Mouse (Mus musculus): ENCODE measurements around the gene Sardh. TPM values are rescaled to one million over a fixed set of nuclear protein-coding genes. Genes with fewer than 3 reads are reported as not detected.

Sardh gene
- total RNA-seq, 2 experiments from 2014 or later: 9.8 to 11.0 TPM

- DNase-seq (ENCODE audit: extremely low spot score in 1 of 2, low spot score in 1 of 2): no peak
Observed at GRCm38 (mm10) chr2:27228809-27229480, 19.2 kb downstream of the Sardh start.

DNA sequence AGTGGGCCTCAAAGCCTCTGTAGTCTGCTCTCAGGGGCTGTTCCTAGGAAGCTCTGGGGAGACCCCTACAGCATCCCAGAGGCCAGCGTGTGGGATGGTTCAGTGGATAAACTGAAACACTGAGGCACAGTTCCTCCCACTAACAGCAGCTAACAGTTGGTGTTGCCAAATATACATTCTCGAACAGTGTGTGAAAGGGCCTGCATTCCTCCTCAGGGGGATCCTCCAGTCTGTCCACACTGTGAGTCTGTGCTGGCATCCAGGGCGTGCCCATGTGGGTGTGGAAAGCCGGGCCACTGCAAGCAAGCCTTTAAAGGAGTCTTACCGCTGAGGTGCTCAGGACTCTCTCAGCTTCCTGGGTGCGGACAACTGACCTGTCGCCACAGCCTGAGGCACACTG lies 21.6 kb downstream of the Sardh start:
- DNase-seq (ENCODE audit: extremely low spot score in 1 of 2, low spot score in 1 of 2): no peak

DNA sequence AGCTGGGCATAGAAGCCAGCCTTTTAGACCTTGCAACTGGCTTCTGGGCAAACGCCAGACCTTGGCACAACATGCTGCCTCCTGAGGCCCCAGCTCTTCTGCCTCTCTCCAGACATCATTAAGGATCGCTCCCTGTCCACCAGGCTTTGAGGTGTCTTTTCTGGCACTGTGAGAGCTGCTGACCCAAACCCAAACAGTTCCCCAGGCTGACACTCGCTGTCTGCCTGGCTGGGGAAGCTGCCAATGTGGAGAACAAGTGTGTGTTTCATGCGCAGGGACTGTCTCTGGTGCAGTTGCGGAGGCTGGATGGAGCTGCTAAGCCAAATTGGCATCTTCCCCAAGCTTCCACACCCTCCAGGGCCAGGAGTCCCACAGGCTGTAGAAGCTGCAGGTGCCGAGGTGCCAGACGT lies 25.1 kb downstream of the Sardh start:
- DNase-seq (ENCODE audit: extremely low spot score in 1 of 2, low spot score in 1 of 2): peak in 1 of 2 experiments; percentile 44

DNA sequence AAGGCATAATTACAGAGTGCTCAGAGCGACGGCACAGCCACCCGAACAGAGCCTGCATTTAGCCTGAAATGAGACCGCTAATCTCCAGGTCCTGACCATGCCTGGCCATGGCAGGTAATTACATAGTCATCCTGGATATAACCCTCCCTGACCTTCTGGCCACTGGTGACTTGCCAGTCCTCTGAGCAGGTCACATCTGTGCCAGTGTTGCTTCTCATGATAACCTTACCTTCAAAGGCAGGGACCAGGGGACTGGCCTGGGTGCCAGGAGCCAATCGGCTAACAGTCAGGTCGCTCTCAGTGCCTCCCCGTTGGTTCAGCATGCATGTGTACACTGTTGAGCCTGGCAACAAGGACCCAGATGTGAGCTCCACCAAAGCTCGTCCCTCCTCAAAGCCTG lies 29.6 kb downstream of the Sardh start:
- no peak for DNase-seq (ENCODE audit: extremely low spot score in 1 of 2, low spot score in 1 of 2)

DNA sequence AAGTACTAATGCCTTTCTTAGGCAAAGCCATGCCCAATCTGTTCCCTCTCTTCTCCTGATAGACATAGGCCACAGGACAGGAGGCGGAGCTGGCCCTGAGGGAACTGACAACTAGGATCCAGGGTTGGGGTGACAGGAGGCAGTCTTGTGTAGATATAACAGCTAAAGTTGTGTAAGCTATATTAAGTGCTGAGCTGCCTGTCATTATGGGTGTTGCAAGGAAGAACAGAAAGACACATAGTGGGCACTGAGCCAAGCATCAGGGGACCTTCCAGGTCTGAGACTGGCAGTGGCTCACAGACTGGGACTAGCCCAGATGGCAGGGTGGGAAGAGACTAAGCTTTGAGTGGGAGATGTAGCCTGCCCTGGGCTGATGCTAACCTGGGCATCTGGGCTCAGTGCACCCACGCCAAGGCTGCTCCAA lies 30.0 kb downstream of the Sardh start:
- no peak for DNase-seq (ENCODE audit: extremely low spot score in 1 of 2, low spot score in 1 of 2)

- no peak for DNase-seq (ENCODE audit: extremely low spot score in 1 of 2, low spot score in 1 of 2)
Observed at GRCm38 (mm10) chr2:27215537-27215936, 32.6 kb downstream of the Sardh start.

DNA sequence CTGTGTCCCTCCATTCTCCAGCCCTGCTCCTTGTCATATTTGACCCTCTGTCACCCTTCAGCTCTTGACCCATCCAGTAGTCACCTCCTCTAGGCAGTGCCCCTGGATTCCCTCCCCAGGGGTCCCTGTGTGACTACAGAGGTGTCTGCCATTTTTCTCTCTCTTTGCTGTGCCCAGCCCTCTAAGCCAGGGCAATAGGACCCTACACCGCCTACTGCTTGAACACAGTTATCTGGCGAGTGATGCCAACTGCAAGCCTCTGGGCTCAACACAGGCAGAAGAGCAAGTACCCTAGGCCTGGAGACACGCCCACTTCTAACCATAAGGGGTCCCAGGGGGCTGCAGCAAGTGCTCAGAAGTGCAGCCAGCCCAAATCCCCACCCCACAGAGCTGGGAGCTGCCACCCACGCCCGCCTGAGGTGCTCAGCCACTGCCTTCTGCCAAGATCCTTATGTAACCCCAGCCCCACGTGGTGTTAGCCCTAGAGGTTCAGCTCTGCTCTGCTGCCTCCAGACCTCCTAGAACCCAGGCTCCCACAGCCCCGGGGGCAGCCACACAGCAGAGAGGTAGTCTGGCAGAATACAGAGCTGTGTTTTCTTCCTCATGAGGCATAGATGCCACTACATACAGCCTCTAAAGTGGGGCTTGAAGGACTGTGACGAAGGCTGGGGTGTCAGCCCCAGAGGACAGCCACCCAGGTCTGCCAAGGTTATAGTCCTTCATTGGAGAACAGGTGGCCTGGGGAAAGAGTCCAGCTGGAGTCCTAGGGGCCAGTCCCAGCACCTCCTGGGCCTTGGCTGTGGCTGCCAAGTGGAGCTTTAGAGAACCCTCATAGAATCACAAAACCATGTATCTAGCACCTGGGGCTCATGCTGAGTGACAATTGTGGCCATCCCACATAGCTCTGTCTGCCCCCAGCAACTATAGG lies 35.9 kb downstream of the Sardh start:
- no peak for DNase-seq (ENCODE audit: extremely low spot score in 1 of 2, low spot score in 1 of 2)

GRCm38 (mm10) chr2:27210676-27211210 lies 37.4 kb downstream of the Sardh start:
- no peak for DNase-seq (ENCODE audit: extremely low spot score in 1 of 2, low spot score in 1 of 2)

- peak in 1 of 2 experiments; percentile 54 for DNase-seq (ENCODE audit: extremely low spot score in 1 of 2, low spot score in 1 of 2)
Observed at GRCm38 (mm10) chr2:27210255-27210654, 37.9 kb downstream of the Sardh start.

- no peak for DNase-seq (ENCODE audit: extremely low spot score in 1 of 2, low spot score in 1 of 2)
Observed at GRCm38 (mm10) chr2:27209816-27210215, 38.3 kb downstream of the Sardh start.

- no peak for DNase-seq (ENCODE audit: extremely low spot score in 1 of 2, low spot score in 1 of 2)
Observed at GRCm38 (mm10) chr2:27209370-27209769, 38.8 kb downstream of the Sardh start.

GRCm38 (mm10) chr2:27207126-27207525 lies 41.0 kb downstream of the Sardh start:
- DNase-seq (ENCODE audit: extremely low spot score in 1 of 2, low spot score in 1 of 2): no peak

DNA sequence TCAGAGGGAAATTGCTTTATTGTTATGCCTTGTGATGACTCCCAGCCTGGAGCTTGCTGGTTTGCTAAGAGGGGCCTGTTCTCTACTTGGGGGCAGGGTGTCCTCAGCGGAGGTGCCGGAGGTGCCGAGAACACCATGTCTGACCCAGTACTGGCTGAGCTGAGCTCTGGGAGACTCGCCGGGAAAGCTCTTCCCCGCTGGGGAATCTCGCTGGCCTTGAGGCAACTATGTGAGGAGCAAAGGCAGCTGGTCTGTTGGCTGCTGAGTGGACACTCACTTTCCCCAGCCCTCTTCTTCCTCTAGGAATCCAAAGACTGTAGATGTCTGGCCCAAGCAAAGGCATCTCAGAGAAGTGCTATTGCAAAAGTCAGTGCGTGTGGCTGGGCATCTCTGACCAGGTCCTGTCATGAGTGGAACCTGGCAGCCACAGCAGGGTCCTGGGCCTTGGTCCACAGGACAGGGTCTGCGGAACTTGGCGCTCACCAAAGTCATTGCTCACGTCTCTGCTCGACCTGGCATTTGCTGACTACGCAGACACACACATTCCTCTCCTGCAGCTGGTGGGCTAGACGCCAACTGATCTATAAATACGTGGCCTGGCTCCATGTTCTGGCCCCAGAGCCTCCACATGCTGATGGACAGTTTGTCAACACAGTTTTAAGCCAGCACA lies 41.9 kb downstream of the Sardh start:
- no peak for DNase-seq (ENCODE audit: extremely low spot score in 1 of 2, low spot score in 1 of 2)

GRCm38 (mm10) chr2:27205666-27206065 lies 42.5 kb downstream of the Sardh start:
- no peak for DNase-seq (ENCODE audit: extremely low spot score in 1 of 2, low spot score in 1 of 2)

- DNase-seq (ENCODE audit: extremely low spot score in 1 of 2, low spot score in 1 of 2): no peak
Observed at GRCm38 (mm10) chr2:27200586-27200985, 47.6 kb downstream of the Sardh start.

- DNase-seq (ENCODE audit: extremely low spot score in 1 of 2, low spot score in 1 of 2): no peak
Observed at GRCm38 (mm10) chr2:27198551-27199246, 49.4 kb downstream of the Sardh start.

DNA sequence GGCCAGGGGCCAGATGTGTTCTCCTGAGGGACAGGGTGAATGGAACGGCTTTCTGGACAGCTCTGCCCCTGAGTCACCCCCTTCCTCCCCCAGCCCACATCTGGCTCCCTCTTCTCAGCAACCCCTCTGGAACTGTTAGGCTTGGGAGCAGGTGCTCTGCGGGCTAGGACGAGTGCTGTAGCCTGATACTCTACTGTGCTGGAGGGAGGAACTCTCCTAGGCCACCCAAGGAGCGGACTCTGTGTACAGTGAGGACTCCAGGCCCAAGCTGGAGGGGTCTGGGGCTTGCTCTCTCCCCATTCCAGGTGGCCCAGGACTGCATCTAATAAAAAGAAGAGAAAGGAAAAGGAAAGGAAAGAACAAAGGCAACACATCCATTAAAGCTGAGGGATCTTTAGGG lies 58.1 kb downstream of the Sardh start:
- DNase-seq (ENCODE audit: extremely low spot score in 1 of 2, low spot score in 1 of 2): no peak

DNA sequence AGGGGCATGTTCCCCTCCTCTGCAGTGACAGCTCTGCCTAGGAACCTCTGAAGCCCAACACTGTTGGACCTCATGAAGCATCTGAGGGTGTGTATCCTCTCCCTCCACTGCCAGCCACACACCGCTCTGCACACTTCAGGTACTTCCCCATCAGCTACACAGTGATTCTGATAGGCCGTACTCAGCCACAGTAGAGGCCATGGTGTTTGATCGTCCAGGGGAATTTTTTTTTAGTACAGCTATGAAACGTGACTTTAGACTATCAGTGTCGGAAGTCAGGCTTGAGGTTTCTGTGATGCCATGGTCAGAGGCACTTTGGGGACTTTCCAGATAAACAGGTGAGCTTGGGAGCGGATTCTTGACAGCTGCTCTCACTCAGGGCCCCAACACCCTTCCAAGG lies 60.6 kb downstream of the Sardh start:
- DNase-seq (ENCODE audit: extremely low spot score in 1 of 2, low spot score in 1 of 2): no peak

- DNase-seq (ENCODE audit: extremely low spot score in 1 of 2, low spot score in 1 of 2): no peak
Observed at GRCm38 (mm10) chr2:27183734-27184133, 64.4 kb downstream of the Sardh start.

DNA sequence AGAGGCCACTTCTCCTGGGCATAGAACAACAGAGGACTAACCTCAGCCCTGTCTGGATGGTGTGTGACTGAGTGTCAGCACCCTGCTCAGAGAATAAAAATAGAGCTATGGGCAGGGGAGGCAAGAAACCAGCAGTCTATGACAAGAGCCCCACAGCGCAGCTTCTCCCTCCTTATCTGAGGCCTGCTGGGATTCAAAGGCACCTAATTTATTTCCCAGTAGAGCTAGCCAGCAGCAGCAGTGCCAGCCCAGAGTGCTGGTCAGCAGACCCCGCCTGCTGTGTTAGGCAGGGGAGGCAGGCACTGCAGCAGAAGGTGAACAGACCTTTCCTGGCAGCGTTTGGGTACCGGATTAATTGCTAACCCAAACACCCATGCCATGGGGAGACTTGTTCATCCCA lies 66.2 kb downstream of the Sardh start:
- DNase-seq (ENCODE audit: extremely low spot score in 1 of 2, low spot score in 1 of 2): no peak
